Mouse (Mus musculus) E14TG2a.4 (cell line): ENCODE measurements at regions not wholly inside any gene's neighbourhood (a gene's known extent, or its start where the extent isn't known, plus 50 kb on each side); places are given as distances from the start of the nearest gene placed in this dataset.
A peak's percentile ranks its signal among the peaks of the same experiment; 100 is the strongest.

Source experiments
- H3K27me3 ChIP-seq: 2 replicates; pipeline ENCODE4 v1.6.1; 2014; ENCODE audit warnings: low read length, control low read depth; ENCODE audit not compliant: insufficient read depth
- H3K36me3 ChIP-seq: 2 replicates; pipeline ENCODE4 v1.6.1; 2014; ENCODE audit warnings: low read length, control low read depth; ENCODE audit not compliant: insufficient read depth
- H3K4me1 ChIP-seq: replicated peaks from 2 replicates; pipeline ENCODE4 v1.6.1; 2014; ENCODE audit warnings: low read depth, low read length, control low read depth
- H3K4me3 ChIP-seq: replicated peaks from 2 replicates; pipeline ENCODE4 v1.5.1; 2014; ENCODE audit warnings: mild to moderate bottlenecking, low read length
- H3K9me3 ChIP-seq: 2 replicates; pipeline ENCODE4 v1.6.1; 2014; ENCODE audit warnings: low read length, control low read depth
- CTCF ChIP-seq: conservative IDR thresholded peaks from 2 replicates; pipeline ENCODE4 v1.5.1; 2014; ENCODE audit warnings: low read length
- NANOG ChIP-seq: IDR thresholded peaks from 2 replicates; pipeline ENCODE4 v1.6.1; 2014; ENCODE audit warnings: borderline replicate concordance, low read length, mixed read lengths
- POU5F1 ChIP-seq: IDR thresholded peaks from 2 replicates; pipeline ENCODE4 v1.6.1; 2014; ENCODE audit warnings: low read length, borderline replicate concordance

- no peak overlapping the region for H3K4me3 ChIP-seq
- peaks cover 17% of the 10 kb centered on the region for H3K9me3 ChIP-seq
- H3K4me1 ChIP-seq, result no peaks in the 10 kb centered on the region
- no peaks in the 10 kb centered on the region for H3K27me3 ChIP-seq
- no peaks in the 10 kb centered on the region; the same call in 1 of the 2 replicates for H3K36me3 ChIP-seq
- peak; percentile 65 for TF ChIP-seq CTCF
- no peak for TF ChIP-seq POU5F1
Observed at GRCm38 (mm10) chr9:41242372-41242771, 80.9 kb upstream of the Ubash3b start.

GRCm38 (mm10) chr9:41239097-41239451 is 77.6 kb upstream of the Ubash3b start:
- H3K27me3 ChIP-seq, result no peaks in the 10 kb centered on the region
- no peaks in the 10 kb centered on the region for H3K36me3 ChIP-seq
- TF ChIP-seq NANOG (no peak), CTCF (no peak), POU5F1 (no peak)
- no peak overlapping the region for H3K4me3 ChIP-seq
- no peaks in the 10 kb centered on the region for H3K4me1 ChIP-seq
- no peaks in the 10 kb centered on the region for H3K9me3 ChIP-seq

GRCm38 (mm10) chr9:41238395-41239096 is 77.0 kb upstream of the Ubash3b start:
- Histone ChIP-seq H3K9me3 (no peaks in the 10 kb centered on the region), H3K36me3 (no peaks in the 10 kb centered on the region), H3K4me3 (no peak overlapping the region), H3K4me1 (no peaks in the 10 kb centered on the region), H3K27me3 (no peaks in the 10 kb centered on the region)
- no peak for TF ChIP-seq CTCF
- no peak for TF ChIP-seq NANOG
- no peak for TF ChIP-seq POU5F1

- H3K36me3 ChIP-seq, result no peaks in the 10 kb centered on the region
- H3K27me3 ChIP-seq, result no peaks in the 10 kb centered on the region
- H3K4me1 ChIP-seq, result no peaks in the 10 kb centered on the region
- TF ChIP-seq POU5F1, result no peak
- no peak overlapping the region for H3K4me3 ChIP-seq
- H3K9me3 ChIP-seq, result no peaks in the 10 kb centered on the region
Observed at GRCm38 (mm10) chr9:41237265-41237664, 75.8 kb upstream of the Ubash3b start.

GRCm38 (mm10) chr9:41229225-41229582 is 67.7 kb upstream of the Ubash3b start:
- no peaks in the 10 kb centered on the region for H3K36me3 ChIP-seq
- H3K9me3 ChIP-seq, result peaks cover 10% of the 10 kb centered on the region
- peak overlapping the region; percentile 68 for H3K4me3 ChIP-seq
- no peak for TF ChIP-seq CTCF
- no peak for TF ChIP-seq POU5F1
- TF ChIP-seq NANOG, result no peak
- peaks cover 16% of the 10 kb centered on the region for H3K4me1 ChIP-seq
- H3K27me3 ChIP-seq, result peaks cover 11% of the 10 kb centered on the region

GRCm38 (mm10) chr9:41228425-41229224 is 67.1 kb upstream of the Ubash3b start:
- H3K27me3 ChIP-seq, result peaks cover 11% of the 10 kb centered on the region
- no peaks in the 10 kb centered on the region for H3K36me3 ChIP-seq
- TF ChIP-seq CTCF (peak; percentile 70), POU5F1 (no peak), NANOG (no peak)
- H3K4me3 ChIP-seq, result peak overlapping the region; percentile 68
- peaks cover 10% of the 10 kb centered on the region for H3K9me3 ChIP-seq
- peaks cover 22% of the 10 kb centered on the region for H3K4me1 ChIP-seq

GRCm38 (mm10) chr9:41223406-41223805 is 61.9 kb upstream of the Ubash3b start:
- no peaks in the 10 kb centered on the region for H3K36me3 ChIP-seq
- H3K4me1 ChIP-seq, result peaks cover 33% of the 10 kb centered on the region
- peaks cover 6% of the 10 kb centered on the region for H3K9me3 ChIP-seq
- no peak overlapping the region for H3K4me3 ChIP-seq
- H3K27me3 ChIP-seq, result peaks cover 18% of the 10 kb centered on the region
- TF ChIP-seq POU5F1 (no peak), CTCF (no peak), NANOG (0 out of 2 replicates have a peak, but pooled peaks have one; percentile 4)

- H3K27me3 ChIP-seq, result peaks cover 15% of the 10 kb centered on the region
- H3K4me1 ChIP-seq, result peaks cover 30% of the 10 kb centered on the region
- H3K9me3 ChIP-seq, result peaks cover 11% of the 10 kb centered on the region
- H3K36me3 ChIP-seq, result 0 out of 2 replicates have a peak, but pooled peaks cover 2% of the 10 kb centered on the region
- no peak overlapping the region for H3K4me3 ChIP-seq
- TF ChIP-seq NANOG, result no peak
- no peak for TF ChIP-seq CTCF
- no peak for TF ChIP-seq POU5F1
Observed at GRCm38 (mm10) chr9:41222346-41223015, 61.0 kb upstream of the Ubash3b start.
